Mouse (Mus musculus): ENCODE measurements around the gene Anks1b.

The Anks1b gene

DNA sequence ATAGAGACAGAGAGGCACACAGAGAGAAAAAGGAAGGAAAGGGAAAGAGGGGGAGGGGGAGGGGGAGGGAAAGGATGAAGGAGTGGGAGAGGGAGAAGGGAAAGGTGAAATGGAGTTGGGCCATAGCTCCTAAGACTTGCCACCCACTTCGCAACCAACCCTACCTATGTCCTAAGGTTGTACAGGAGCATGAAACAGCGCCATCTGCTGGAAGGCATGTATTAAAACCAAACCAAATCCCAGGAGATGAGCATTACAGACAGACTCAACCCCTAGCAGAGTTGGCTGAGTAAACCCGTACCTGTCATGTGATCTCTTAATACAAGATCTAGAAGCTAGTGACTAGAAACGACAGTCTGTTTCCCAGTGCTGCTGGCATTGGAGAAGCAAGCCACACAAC lies 500.2 kb downstream of the Anks1b start:
- peak; percentile 8 for DNase-seq (ENCODE audit: low read depth, low spot score)

DNA sequence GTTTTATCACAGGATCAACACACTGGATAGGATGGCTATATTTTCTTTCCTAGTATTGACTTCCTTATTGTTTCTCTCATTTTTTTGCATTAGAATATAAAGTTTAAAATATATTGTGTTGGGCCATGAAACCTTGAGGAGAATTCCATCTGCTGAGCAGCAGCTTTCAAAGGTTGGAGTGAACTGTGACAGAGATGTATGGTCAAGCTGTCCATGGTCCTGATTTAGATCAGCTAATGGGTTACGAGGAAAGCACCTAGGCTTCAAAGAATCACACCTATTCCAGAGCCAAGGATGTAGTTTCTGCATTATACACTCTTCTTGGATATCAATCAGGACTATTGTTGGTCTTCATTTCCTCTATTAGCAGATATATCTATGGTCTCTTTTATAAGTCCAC lies 503.3 kb downstream of the Anks1b start:
- DNase-seq (ENCODE audit: low read depth, low spot score): no peak

DNA sequence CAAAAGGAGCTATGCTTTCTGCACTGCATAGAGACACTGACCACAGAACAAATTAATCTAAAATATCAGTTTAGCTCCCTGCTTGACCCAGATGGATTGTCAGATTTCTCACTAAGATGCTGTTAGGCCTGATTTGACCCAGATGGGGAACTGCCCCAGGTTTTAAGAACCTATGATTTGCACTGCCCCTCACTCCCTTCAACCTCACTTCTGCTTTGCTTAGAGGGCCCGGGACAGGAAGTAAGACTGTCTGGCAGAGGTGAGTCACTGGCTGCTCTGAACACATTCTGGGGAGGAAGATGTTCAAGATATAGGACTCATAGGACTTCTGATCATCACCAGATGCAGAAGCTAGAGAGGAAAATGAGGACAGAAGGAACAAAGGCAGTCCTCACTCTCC lies 506.8 kb downstream of the Anks1b start:
- DNase-seq (ENCODE audit: low read depth, low spot score): no peak

DNA sequence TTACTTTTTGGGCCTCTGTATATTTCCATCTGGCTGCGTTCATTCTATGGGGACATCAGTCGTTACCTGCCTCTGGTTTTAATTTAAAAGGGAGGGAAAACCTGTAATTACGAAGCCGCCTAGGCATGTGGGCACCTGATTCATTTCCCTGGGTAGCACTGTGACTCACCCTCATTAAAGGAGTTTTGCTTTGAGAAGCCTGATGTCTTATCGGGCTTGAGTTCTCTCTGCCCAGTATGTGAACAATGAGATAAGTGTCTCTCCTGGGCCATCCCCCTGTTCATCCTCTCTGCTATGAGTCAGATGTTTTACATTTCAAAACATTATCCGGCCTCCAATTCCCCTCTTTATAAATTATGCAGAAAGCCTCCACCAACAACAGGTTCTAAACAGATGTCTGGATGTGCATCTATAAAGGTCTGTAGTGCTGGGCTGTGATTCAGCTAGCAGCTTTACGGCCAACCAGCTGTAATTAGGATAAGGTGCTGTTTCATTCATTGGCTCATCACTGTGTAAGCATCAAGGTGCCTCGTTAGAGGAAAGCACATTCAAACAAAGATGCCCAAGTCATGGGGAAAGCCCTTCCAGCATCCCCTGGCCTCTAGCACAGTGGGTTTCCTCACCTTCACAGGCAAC lies 507.5 kb downstream of the Anks1b start:
- DNase-seq (ENCODE audit: low read depth, low spot score): no peak

DNA sequence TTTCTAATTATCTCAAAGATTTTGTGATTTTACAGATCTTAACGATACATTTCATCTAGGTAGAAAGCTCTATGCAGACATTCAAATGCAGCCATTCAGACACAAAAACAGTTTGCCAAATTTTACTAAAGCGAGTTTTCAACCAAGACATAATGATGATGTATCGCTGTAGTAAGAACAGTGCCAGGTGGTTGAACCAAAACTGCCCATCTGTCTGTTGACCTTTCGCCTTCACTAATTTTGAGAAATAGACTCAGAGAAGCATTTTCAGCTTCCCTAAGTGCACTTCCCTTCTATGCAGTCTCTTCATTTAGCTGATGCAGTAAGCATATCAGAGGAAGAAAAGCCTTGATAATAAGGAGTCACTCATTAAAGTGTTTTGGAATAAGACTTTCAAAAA lies 527.1 kb downstream of the Anks1b start:
- DNase-seq (ENCODE audit: low read depth, low spot score): no peak

DNA sequence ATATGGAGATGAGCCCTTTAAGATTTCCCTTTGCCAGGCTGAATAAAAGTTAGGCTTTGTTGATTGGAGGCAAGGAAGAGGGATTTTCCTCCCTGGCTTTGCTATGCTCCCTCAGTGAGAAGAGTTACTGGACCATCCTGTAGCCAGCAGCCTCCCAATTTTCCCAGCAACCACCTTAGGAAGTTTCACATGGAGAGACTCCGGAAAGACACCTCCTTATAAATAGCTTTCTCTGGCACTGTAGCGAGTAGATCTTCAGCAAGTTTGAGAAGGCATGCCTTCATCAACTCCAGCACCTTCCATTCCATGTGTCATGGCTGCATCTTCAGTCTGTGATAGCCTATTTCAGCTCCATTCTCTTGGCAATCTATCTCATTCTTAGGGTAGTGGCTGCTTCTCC lies 535.2 kb downstream of the Anks1b start:
- DNase-seq (ENCODE audit: low read depth, low spot score): no peak

DNA sequence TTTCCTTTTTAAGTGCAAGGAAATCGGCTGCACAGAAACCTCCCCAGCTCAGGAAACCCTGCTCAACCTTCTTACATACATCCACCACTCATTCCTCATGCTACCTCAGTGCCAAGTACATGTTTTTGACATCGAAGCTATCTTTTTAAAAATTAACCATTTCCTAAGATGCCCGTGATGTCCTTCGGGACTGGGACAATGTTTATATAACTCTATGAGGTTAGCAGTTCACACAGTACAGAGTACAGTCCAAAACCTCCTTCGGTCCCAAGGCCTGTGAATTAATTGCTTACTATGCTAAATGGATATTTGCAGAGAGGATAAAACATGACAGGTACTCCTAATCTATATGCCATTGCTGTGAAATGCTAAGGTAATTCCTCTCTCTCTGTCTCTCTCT lies 558.2 kb downstream of the Anks1b start:
- DNase-seq (ENCODE audit: low read depth, low spot score): no peak

DNA sequence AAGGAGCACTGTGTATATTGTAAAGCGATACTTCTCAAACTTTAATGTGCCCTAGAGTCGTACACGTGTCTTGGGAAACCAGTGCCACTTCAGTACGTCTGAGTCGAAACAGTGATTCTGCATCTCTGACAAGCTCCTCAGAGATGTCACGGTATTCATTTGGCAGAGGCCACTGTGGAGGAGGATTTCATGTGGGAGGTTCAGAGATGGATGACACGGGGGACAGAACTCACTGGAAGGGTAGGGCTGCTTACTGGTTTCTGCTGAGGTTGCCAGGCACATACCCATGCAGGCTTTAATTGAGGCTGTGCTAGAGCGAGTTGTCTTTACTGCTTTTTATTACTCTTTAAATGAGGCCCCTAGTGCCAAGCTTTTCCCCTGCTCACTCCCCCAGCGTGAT lies 558.7 kb downstream of the Anks1b start:
- no peak for DNase-seq (ENCODE audit: low read depth, low spot score)

DNA sequence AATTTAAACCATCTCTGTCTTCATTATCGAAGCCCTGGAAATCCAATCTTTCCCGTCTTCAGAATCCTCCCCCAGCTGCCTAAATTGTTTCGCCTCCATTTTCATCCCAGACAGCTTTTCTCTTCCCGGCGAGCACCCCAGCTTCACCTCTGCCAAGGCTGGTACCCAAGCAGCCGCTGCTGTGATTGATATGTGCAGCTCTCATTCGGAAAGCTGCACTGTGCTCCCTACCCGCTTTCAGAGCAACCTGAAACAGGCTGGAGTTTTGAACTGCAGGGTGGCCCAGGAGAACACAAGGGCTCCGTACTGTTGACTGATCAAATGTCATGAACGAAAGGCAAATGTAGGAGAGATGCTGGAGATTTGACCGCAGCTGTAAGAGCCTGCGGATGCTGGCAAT lies 559.2 kb downstream of the Anks1b start:
- DNase-seq (ENCODE audit: low read depth, low spot score): no peak

DNA sequence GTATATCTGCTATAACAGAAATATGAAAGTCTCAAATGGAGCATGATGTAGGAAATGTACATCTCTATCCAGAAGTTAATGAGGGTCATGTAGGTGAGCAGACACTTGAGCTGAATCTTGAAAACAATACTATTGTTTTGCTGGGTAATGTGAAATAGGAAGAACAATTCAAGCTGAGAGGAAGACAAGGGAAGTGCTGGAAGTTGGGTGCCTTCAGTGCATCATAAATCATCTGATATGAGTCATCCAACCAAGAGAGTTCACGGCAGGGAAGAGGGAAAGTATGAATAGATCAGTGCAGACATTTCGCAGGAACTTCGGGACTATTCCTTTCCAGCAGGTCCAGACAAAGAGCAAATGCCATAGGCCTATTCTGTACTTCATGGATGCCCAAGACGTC lies 567.7 kb downstream of the Anks1b start:
- no peak for DNase-seq (ENCODE audit: low read depth, low spot score)

DNA sequence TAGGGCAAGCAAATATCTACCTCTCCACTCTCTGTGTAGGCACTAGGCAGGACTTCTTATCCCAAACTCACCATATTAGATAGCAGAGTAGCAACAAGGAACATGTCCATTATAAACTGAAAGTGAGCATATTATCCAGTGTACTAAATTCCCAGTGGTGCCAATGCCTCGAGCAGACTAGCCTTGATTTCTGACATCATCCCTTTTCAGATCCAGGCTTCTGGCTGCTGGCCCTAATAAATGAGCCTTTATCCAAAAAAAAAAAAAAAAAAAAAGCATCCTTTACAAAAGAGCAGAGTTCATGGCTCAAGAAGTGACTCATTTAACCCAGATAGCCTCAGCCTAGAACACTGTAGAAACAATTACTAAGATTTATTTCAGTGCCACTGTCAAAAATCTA lies 568.3 kb downstream of the Anks1b start:
- DNase-seq (ENCODE audit: low read depth, low spot score): no peak

DNA sequence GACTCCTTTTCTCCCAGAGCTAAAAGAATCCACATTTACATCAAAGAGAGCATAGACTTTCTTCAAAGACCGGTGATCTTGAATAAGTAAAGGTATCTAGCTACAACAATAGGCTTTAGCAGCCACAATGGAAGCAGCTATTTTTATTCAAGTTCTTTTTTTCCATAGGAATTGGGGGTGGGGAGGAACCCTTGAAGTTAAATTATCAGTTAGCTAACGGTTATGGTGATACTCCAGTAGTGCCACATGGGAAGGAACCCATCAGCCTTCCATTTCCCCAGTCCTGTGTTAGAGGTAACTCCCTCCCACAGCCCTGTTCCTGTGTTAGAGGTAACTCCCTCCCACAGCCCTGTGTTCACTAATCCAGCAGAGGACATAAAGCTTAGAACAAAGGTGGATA lies 591.6 kb downstream of the Anks1b start:
- no peak for DNase-seq (ENCODE audit: low read depth, low spot score)

DNA sequence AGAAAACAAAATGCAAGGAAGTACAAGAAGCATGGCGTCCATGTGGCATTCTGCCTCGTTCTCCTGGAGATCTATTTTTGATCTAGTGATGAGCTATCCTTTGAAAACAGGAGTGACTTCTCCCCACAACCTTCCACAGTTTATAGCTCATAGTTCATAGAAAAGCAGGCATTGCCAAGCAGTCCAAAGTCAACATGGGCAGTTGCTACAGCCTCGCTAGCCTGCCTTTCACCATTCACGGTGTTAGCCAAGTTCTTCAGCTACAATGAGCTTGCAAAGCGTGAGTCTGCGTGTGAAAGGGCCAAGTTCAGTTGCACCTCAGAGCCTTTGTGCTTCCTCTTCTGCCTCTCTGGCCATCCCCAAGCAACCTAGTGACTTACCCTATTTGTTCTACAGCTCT lies 592.1 kb downstream of the Anks1b start:
- DNase-seq (ENCODE audit: low read depth, low spot score): no peak

DNA sequence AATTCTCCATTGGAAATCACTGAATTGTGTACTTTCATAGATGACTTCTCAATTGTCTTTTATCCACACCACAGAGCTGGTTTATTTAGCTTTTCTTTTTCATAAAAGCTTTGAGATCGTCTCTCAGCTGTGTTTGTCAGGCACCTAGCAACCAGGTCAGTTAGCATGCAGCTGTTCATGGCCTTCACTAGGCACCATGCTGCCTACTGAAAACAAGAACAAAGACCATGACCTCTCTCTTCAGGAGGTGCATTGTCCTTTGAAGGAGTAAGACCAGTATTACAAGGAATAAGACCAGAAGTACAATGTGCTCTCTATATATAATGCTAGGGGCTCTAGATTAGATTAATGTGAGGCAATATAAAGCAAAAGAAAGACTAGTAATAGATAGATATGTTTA lies 594.2 kb downstream of the Anks1b start:
- peak; percentile 9 for DNase-seq (ENCODE audit: low read depth, low spot score)

DNA sequence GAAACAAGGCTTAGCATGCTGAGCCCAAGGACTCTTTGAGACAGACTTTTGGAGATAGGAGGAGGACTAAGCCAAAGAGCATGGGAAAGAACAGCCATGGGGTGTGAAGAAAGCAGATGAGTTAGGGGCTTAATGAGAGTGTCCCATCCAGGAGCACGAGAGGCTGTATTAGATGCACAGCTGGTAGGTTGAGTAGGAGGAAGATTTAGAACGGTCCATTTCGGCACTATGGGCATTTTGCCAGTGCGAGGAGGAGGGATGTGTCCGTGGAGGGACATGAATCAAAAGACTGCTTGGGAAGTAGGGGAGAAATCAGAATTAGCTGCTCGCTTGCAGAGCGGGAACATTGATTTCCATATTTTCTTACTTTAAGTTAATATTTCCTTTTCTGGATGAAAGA lies 620.1 kb downstream of the Anks1b start:
- no peak for DNase-seq (ENCODE audit: low read depth, low spot score)

DNA sequence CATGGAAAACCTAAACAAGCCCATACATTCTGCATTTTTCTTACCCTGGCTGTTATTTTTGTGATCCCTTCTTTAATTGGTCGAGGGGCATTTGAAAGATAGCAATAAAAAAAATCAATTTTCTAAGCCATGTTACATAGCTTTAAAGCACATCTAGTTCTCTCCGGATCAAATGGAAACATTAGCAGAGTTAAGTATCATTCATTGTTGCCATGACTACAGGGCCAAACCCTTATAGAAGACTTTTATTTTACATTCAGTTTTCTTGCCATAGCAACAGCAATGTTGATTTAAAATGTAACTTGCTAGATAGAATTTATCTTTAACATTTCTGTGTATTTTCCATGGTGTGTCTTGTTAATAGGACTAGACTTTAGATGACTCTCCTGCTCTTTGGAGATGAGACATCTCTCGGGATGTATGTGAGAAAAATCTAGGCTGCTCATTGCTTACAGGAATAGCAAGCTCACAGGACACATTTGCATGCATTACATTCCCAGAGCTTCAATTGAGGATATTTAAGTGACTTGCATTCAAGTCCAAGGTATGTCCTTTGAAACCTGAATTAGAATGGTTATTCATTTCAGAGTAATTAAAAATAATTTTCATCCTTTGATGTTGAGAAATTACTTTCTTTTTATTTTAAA lies 620.8 kb downstream of the Anks1b start:
- no peak for DNase-seq (ENCODE audit: low read depth, low spot score)

DNA sequence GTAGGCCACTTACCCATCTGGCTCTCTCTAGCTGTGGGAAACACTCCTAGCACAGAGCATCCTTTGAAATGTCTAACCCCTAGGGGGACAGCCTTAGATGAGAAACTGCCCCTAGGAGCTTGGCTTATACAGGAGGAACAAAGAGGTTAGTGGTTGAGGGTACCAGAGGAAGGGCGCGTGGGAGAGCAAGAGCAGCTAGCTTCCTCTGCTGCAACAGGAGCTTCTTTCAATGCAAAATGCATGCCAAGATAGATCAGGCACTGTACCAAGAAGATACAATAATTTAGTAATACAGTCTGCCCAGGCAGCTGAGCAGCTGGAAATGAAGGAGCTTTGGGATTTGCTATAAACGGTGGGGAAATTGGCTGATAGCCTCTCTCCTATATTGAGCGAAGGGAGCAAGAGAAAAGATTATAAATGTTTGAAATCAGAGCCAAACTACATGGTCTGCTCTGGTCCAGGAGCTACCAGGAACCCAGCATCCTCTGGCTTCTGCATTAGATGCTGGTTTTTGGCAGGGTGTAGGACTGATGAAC lies 621.7 kb downstream of the Anks1b start:
- no peak for DNase-seq (ENCODE audit: low read depth, low spot score)

DNA sequence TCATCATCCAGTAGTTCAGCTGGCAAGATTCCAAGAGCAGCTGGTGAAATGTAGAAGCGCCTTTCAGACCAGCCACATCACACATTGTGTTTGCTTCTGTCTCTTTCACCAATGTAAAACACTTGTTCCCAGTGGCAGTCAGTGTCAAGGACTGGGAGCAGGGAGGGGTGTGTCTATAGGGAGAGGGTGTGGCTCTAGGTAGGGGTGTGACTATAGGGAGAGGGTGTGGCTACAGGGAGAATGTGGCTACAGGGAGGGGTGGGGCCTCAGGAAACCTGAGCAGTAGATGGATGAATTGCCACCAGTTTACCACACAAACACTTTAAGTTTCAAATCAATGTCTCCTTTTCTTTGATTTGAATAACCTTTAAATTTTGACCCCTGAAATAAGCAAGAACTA lies 634.3 kb downstream of the Anks1b start:
- no peak for DNase-seq (ENCODE audit: low read depth, low spot score)

DNA sequence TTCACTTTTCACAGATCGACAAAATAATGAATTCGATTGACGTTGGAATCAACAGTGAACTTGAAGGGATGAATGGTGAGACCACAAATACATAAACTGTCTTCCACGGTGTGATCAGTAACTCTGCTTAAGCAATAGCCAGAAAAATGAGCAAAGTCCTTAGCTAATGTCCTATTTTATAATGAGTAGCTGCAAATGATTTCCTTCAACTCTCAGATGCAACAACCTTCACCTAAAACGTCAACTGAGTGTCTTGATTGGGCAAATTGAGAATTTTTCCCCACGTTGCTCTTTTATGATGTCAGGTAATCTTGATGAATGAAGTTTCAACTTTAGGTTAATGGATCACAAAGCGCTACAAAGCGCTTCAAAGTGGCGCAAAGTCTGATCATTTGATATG lies 639.5 kb downstream of the Anks1b start:
- no peak for DNase-seq (ENCODE audit: low read depth, low spot score)

DNA sequence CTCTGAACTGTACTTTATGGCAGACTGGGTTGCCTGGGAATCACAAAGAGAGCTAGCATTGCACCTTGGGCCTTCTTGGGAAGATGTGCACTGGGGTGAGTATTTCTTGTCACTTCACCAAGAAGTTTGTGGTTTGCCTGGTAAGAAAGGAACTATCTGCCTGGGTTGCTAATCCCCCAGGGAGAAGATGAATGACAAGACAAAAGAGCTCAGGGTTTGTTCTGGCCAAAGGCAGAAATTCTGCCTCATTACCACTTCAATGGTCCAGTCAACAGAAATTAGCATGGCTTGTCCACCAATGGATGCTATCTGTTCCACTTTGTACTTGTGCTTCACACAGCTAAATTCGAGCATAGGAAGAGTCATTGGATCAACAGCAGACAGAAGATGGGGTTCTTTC lies 658.5 kb downstream of the Anks1b start:
- DNase-seq (ENCODE audit: low read depth, low spot score): no peak

DNA sequence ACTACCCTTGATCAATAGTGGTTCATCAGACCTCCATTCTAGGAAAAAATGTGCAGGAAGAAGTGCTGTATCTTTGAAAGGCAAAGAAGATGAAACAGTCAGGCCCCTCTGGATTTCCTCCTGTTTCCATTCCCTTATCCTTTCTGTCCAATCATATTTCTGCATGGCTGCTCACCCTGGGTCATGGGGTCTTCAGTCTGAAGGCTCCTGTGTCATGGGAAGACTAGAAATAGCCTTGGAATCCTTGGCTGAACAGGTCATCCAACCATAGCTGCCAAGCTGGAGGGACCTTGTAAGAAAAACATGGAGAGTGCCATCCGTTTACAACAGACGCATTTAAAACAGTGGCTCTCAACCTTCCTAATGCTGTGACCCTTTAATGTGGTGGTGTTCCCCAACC lies 662.1 kb downstream of the Anks1b start:
- DNase-seq (ENCODE audit: low read depth, low spot score): no peak

DNA sequence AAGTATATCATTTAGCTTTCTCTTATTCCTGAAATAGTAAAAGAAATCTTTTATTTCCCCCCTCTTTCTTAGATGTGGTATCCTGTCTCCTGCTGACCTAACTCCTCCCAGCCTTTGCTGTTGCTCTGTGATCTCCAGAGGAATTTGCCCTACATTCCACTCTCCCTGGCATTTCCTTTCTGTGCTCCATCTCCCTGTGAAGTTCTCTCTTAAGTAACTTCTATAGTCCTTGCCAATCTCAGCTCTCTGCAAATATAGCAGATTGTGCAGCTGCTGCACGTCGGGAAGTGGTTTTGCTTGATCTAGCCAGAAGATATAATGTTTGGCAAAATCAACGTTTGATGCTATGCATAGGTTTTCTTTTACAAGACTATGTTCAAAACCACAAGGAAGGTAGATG lies 673.3 kb downstream of the Anks1b start:
- no peak for DNase-seq (ENCODE audit: low read depth, low spot score)

DNA sequence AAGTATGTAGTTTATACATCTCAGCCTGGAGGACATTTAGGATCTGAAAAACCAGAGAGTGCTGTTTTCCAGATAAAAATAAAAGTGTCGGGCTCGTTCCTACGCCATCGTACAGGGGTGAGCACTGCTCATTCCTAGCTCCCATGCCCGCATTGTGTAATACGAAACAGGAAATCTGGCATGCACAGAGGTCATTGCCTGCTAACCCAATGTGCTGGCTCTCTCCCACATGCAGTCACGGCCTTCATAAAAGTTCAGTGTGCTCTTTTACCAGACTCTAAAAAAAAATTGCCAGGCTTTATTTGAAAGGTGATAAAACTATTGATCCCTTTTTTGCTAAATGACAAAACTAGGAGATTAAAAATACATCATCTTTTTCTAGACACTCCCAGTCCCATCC lies 689.6 kb downstream of the Anks1b start:
- DNase-seq (ENCODE audit: low read depth, low spot score): no peak
